Comparison of ENCODE assay signal across 8 mouse cellular contexts in the genomic region with DNA sequence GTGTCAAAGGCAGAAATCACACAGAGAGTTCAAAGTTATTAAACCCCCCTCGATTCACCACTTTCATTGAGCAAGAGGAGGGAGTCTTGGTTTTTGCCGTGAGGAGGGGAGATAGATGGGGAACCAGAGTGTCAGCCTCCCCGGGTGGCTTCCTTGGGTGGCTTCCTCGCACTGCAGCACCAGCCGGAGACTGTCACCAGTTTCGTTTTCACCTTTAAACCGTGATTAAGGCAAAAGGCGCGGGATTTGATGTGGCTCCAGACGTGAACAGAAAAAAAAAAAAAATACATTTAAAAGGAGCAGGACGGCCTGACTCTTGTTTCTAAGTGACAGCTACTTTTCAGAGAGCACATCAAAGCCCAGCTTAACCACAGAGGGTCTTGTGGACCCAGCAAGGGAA. TPM values are rescaled to one million over a fixed set of nuclear protein-coding genes. Genes with fewer than 3 reads are reported as not detected.
DNase-seq lines count a peak whose midpoint lies in the region; ATAC-seq and TF ChIP-seq lines count a peak whose summit lies in the region.

No protein-coding gene starts in this region.

- no peaks in the 10 kb centered on the region for H3K27me3 ChIP-seq in CH12.LX (replicated peaks)
- no peaks in the 10 kb centered on the region for H3K27me3 ChIP-seq in limb, embryonic 12.5 days
- no peaks in the 10 kb centered on the region for H3K27me3 ChIP-seq in midbrain, embryonic 14.5 days (ENCODE audit: control insufficient read depth, insufficient read depth, low read length)

- peak; percentile 75 for DNase-seq in CH12.LX (ENCODE audit: extremely low read depth)
- DNase-seq in heart, postnatal 10 days, result peak; percentile 30 to 54
- DNase-seq in midbrain, embryonic 14.5 days, result peak; percentile 38
- peak; percentile 51 to 69 for DNase-seq in thymus, postnatal 10 days (ENCODE audit: low spot score in 2 of 2)
- no peak for DNase-seq in gastrocnemius, adult 8-10 months (ENCODE audit: low spot score in 2 of 2)
- DNase-seq in layer of hippocampus, postnatal 36 days, result no peak

- dilution Hi-C loops in CH12.LX (cut with MboI; ENCODE audit: extremely low pct_ligation_motif_present, extremely low pct_unique_long_range_greater_than_20kb, low sequenced_read_pairs), result no loop called here

- H3K4me2 ChIP-seq in CH12.LX (ENCODE audit: insufficient read depth, low read depth, poor library complexity, severe bottlenecking), result peak overlapping the region; percentile 90
- H3K4me2 ChIP-seq in limb, embryonic 12.5 days, result peak overlapping the region; percentile 57
- peak overlapping the region; percentile 55 for H3K4me2 ChIP-seq in midbrain, embryonic 14.5 days (ENCODE audit: low read length)

- H3K27ac ChIP-seq in CH12.LX (ENCODE audit: insufficient read depth, low read depth), result no peak overlapping the region
- H3K27ac ChIP-seq in bone marrow, adult 2 months (ENCODE audit: control insufficient read depth, insufficient read depth, low read depth, low read length, poor library complexity), result no peak overlapping the region
- no peak overlapping the region for H3K27ac ChIP-seq in limb, embryonic 12.5 days
- H3K27ac ChIP-seq in midbrain, embryonic 14.5 days (replicated peaks; ENCODE audit: low read depth, low read length), result 0 out of 2 replicates have a peak overlapping the region, but pooled peaks have one; percentile 15

- H3K9me3 ChIP-seq in CH12.LX (replicated peaks; ENCODE audit: low read length), result no peaks in the 10 kb centered on the region
- H3K9me3 ChIP-seq in limb, embryonic 12.5 days, result no peaks in the 10 kb centered on the region
- no peaks in the 10 kb centered on the region for H3K9me3 ChIP-seq in midbrain, embryonic 14.5 days (ENCODE audit: control insufficient read depth, low read length)

- H3K79me2 ChIP-seq in CH12.LX (replicated peaks; ENCODE audit: control insufficient read depth, extremely low read depth, insufficient read depth, poor library complexity, severe bottlenecking), result no peaks in the 10 kb centered on the region

- no peak for ATAC-seq in limb, embryonic 12.5 days (ENCODE audit: insufficient number of reproducible peaks, insufficient read depth, low FRiP score, low TSS enrichment, low read depth)
- ATAC-seq in midbrain, embryonic 14.5 days (ENCODE audit: low FRiP score, low TSS enrichment), result 0 out of 2 replicates have a peak, but pooled peaks have one; percentile 25

- WGBS in bone marrow, adult 2 months, result under 1% methylated on average over 11 of the region's 11 CpGs
- 4% methylated on average over 11 of the region's 11 CpGs for WGBS in limb, embryonic 12.5 days
- WGBS in midbrain, embryonic 14.5 days, result under 1% methylated on average over 11 of the region's 11 CpGs

- TF ChIP-seq EP300 in CH12.LX (IDR thresholded peaks at IDR 0.05; ENCODE audit: low read length), result no peak

- H3K9ac ChIP-seq in CH12.LX (ENCODE audit: insufficient read depth, low read depth), result peak overlapping the region; percentile 61
- H3K9ac ChIP-seq in limb, embryonic 12.5 days (replicated peaks), result peak overlapping the region; percentile 52; the same call in 1 of the 2 replicates
- no peak overlapping the region; the same call in 1 of the 2 replicates for H3K9ac ChIP-seq in midbrain, embryonic 14.5 days (replicated peaks; ENCODE audit: low read length)

- peaks cover 11 to 13% of the 10 kb centered on the region in 2 experiments for H3K4me1 ChIP-seq in CH12.LX (ENCODE audit: control insufficient read depth in 1 of 2, insufficient read depth in 2 of 2)
- no peaks in the 10 kb centered on the region for H3K4me1 ChIP-seq in bone marrow, adult 2 months (ENCODE audit: control insufficient read depth, insufficient read depth, low read length)
- H3K4me1 ChIP-seq in limb, embryonic 12.5 days (replicated peaks), result peaks cover 24% of the 10 kb centered on the region
- peaks cover 18% of the 10 kb centered on the region for H3K4me1 ChIP-seq in midbrain, embryonic 14.5 days (ENCODE audit: control insufficient read depth, insufficient read depth, low read length)

- peak overlapping the region; percentile 30 to 45 (median 33) for H3K4me3 ChIP-seq in CH12.LX (replicated peaks in 1 of 3; ENCODE audit: low read depth in 2 of 3, low read length in 2 of 3, poor library complexity in 1 of 3)
- peak overlapping the region; percentile 62 for H3K4me3 ChIP-seq in bone marrow, adult 2 months (replicated peaks; ENCODE audit: control insufficient read depth, low read depth, low read length)
- H3K4me3 ChIP-seq in limb, embryonic 12.5 days (replicated peaks), result peak overlapping the region; percentile 29
- H3K4me3 ChIP-seq in midbrain, embryonic 14.5 days (replicated peaks; ENCODE audit: low read depth, low read length), result no peak overlapping the region

- TF ChIP-seq POLR2A in CH12.LX (IDR thresholded peaks at IDR 0.05; ENCODE audit: low read depth, low read length), result peak; percentile 65
- TF ChIP-seq POLR2A in bone marrow, adult 2 months (IDR thresholded peaks at IDR 0.05; ENCODE audit: borderline replicate concordance, control insufficient read depth, low read depth, low read length), result peak; percentile 42; the same call in 1 of the 2 replicates

- no peaks in the 10 kb centered on the region for H3K36me3 ChIP-seq in CH12.LX (replicated peaks in 1 of 2; ENCODE audit: control insufficient read depth in 1 of 2, insufficient read depth in 1 of 2, low read length in 1 of 2)
- no peaks in the 10 kb centered on the region for H3K36me3 ChIP-seq in limb, embryonic 12.5 days
- no peaks in the 10 kb centered on the region for H3K36me3 ChIP-seq in midbrain, embryonic 14.5 days (ENCODE audit: control insufficient read depth, insufficient read depth, low read length)

- TF ChIP-seq RAD21 in CH12.LX (IDR thresholded peaks at IDR 0.05; ENCODE audit: low read depth, low read length), result no peak

- in situ Hi-C loops in CH12.LX (cut with MboI; ENCODE audit: low pct_ligation_motif_present, low pct_unique_long_range_greater_than_20kb, low sequenced_read_pairs), result loop anchor here (10.0 kb wide), 1 partner anchor 60 kb away; the partner anchor contains the start of gene Dusp6

- TF ChIP-seq CTCF in CH12.LX (conservative IDR thresholded peaks at IDR 0.05 in 1 of 2, IDR thresholded peaks at IDR 0.05 in 1 of 2; ENCODE audit: low read depth in 2 of 2, low read length in 2 of 2), result no peak
- no peak for TF ChIP-seq CTCF in bone marrow, adult 2 months (IDR thresholded peaks at IDR 0.05; ENCODE audit: control insufficient read depth, insufficient read depth, low read length)

- intact Hi-C loops in heart, postnatal 10 days (cut with DNase I), result loop anchor here (2.0 kb wide), 1 partner anchor 22 kb away; no protein-coding TSS in a partner anchor

TF ChIP-seq in CH12.LX, 34 proteins besides CTCF, POLR2A, EP300 and RAD21:
- no peak for TF ChIP-seq GABPA (IDR thresholded peaks at IDR 0.05; ENCODE audit: insufficient replicate concordance, low read depth, low read length)
- TF ChIP-seq MAFK (IDR thresholded peaks at IDR 0.05; ENCODE audit: insufficient replicate concordance, low read length), result no peak
- TF ChIP-seq USF1 (IDR thresholded peaks at IDR 0.05; ENCODE audit: low read depth, low read length), result no peak
- TF ChIP-seq NRF1 (IDR thresholded peaks at IDR 0.05; ENCODE audit: low read depth, low read length), result no peak
- no peak for TF ChIP-seq MYC (IDR thresholded peaks at IDR 0.05; ENCODE audit: low read depth, low read length)
- TF ChIP-seq IRF4 (IDR thresholded peaks at IDR 0.05; ENCODE audit: low read depth, low read length), result peak; percentile 43; the same call in 1 of the 2 replicates
- TF ChIP-seq PAX5 (IDR thresholded peaks at IDR 0.05; ENCODE audit: low read length), result no peak
- TF ChIP-seq ETS1 (conservative IDR thresholded peaks at IDR 0.05; ENCODE audit: low read depth, low read length), result no peak
- no peak for TF ChIP-seq CHD1 (IDR thresholded peaks at IDR 0.05; ENCODE audit: low read depth, low read length)
- no peak for TF ChIP-seq MAX (IDR thresholded peaks at IDR 0.05; ENCODE audit: low read length)
- TF ChIP-seq MAZ (IDR thresholded peaks at IDR 0.05; ENCODE audit: low read depth, low read length), result no peak
- no peak for TF ChIP-seq RCOR1 (conservative IDR thresholded peaks at IDR 0.05; ENCODE audit: low read depth, low read length)
- no peak; the same call in 1 of the 2 replicates for TF ChIP-seq HCFC1 (IDR thresholded peaks at IDR 0.05; ENCODE audit: low read depth, low read length)
- TF ChIP-seq CHD2 (IDR thresholded peaks at IDR 0.05; ENCODE audit: low read length), result peak; percentile 72; the same call in 1 of the 2 replicates
- TF ChIP-seq MEF2A (IDR thresholded peaks at IDR 0.05; ENCODE audit: borderline replicate concordance, low read depth, low read length), result no peak
- no peak for TF ChIP-seq BHLHE40 (IDR thresholded peaks at IDR 0.05; ENCODE audit: low read depth, low read length)
- peak; percentile 87 for TF ChIP-seq ZNF384 (IDR thresholded peaks at IDR 0.05; ENCODE audit: low read depth, low read length)
- no peak for TF ChIP-seq E2F4 (IDR thresholded peaks at IDR 0.05; ENCODE audit: insufficient replicate concordance, low read depth, low read length)
- no peak for TF ChIP-seq ZKSCAN1 (IDR thresholded peaks at IDR 0.05; ENCODE audit: borderline replicate concordance, low read depth, low read length)
- peak; percentile 82 for TF ChIP-seq TBP (conservative IDR thresholded peaks at IDR 0.05; ENCODE audit: low read depth, low read length)
- no peak for TF ChIP-seq ZC3H11A (IDR thresholded peaks at IDR 0.05; ENCODE audit: low read depth, low read length)
- no peak for TF ChIP-seq JUND (conservative IDR thresholded peaks at IDR 0.05; ENCODE audit: low read depth, low read length)
- no peak for TF ChIP-seq USF2 (conservative IDR thresholded peaks at IDR 0.05; ENCODE audit: low read depth, low read length)
- no peak for TF ChIP-seq ZMIZ1 (IDR thresholded peaks at IDR 0.05; ENCODE audit: low read depth, low read length)
- TF ChIP-seq JUN (IDR thresholded peaks at IDR 0.05; ENCODE audit: insufficient read depth, low read depth, low read length), result no peak
- TF ChIP-seq NELFE (IDR thresholded peaks at IDR 0.05; ENCODE audit: low read depth, low read length), result no peak

RNA-seq across cellular contexts. Expression of gene Dusp6, which starts 58.5 kb away (rescaled TPM):
- total RNA-seq in CH12.LX (2012; rRNA removed), result 6.2 and 7.6 TPM in 2 replicates
- 11.6 and 13.5 TPM in 2 replicates for total RNA-seq in CH12.LX (2014; rRNA removed)
- 4.1 and 6.1 TPM in 2 replicates for polyA plus RNA-seq in CH12.LX (2012; ENCODE audit: insufficient read length, low read depth)
- 19.3 and 43.1 TPM in 2 replicates for polyA plus RNA-seq in bone marrow, adult 2 months (2011; ENCODE audit: insufficient read depth, insufficient read length, low replicate concordance, missing spikeins)
- 10 to 100 TPM; 29.2 to 38.3 TPM for total RNA-seq in heart, postnatal 10 days (2021)
- 117 and 122 TPM in 2 replicates for polyA plus RNA-seq in limb, embryonic 12.5 days (2016; fragmentation: Nextera tagmentation; extraction: Ambion mirVana)
- 20.7 and 25.4 TPM in 2 replicates for polyA plus RNA-seq in midbrain, embryonic 14.5 days (2014; fragmentation: Nextera tagmentation; extraction: Ambion mirVana)
- 1 to 10 TPM; 7.3 to 9.8 (median 8.5) TPM for total RNA-seq in gastrocnemius, adult 8-10 months (2022)
- 10 to 100 TPM; 83.1 to 84.7 TPM for total RNA-seq in layer of hippocampus, postnatal 36 days (2021)

Comparison
In these comparisons a context has a peak if more than half of its experiments do, and no peak if none do; other contexts are left out.
1. DNase-seq: peak in CH12.LX (single experiment), heart, postnatal 10 days (2 of 2), midbrain, embryonic 14.5 days (single experiment) and thymus, postnatal 10 days (2 of 2); none in gastrocnemius, adult 8-10 months (0 of 2) and layer of hippocampus, postnatal 36 days (0 of 2).
2. Peak in every context shown above with its lines, with median percentiles within 50 percentile points of each other: H3K4me2 ChIP-seq.